Mouse (Mus musculus): ENCODE data around the gene Selenbp2. TPM values are rescaled to one million over a fixed set of nuclear protein-coding genes. Genes with fewer than 3 reads are reported as not detected.
"Not testable (repeated sequence)": the region's sequence is repeated elsewhere in the genome, so short reads cannot be mapped to it uniquely, and the experiment has no call there.

The Selenbp2 gene
- polyA plus RNA-seq, 1 experiment from 2014 or later: 0.41 TPM

- ATAC-seq (ENCODE audit: low FRiP score, low TSS enrichment): not testable (repeated sequence)
Observed at GRCm38 (mm10) chr3:94703364-94703763, 10.0 kb downstream of the Selenbp2 start.

GRCm38 (mm10) chr3:94710591-94710990 lies 17.2 kb downstream of the Selenbp2 start:
- H3K4me2 ChIP-seq (replicated peaks; ENCODE audit: low read depth, low read length); ATAC-seq (ENCODE audit: low FRiP score, low TSS enrichment); H3K27me3 ChIP-seq (ENCODE audit: control insufficient read depth, insufficient read depth, low read length); H3K9me3 ChIP-seq (ENCODE audit: control insufficient read depth, low read length); H3K9ac ChIP-seq (ENCODE audit: low read depth, low read length); H3K36me3 ChIP-seq (ENCODE audit: control insufficient read depth, insufficient read depth, low read length); H3K4me3 ChIP-seq (ENCODE audit: low read length); H3K27ac ChIP-seq (ENCODE audit: low read depth, low read length); H3K4me1 ChIP-seq (ENCODE audit: control insufficient read depth, insufficient read depth, low read length): not testable (repeated sequence)

More at GRCm38 (mm10) chr3:94703364-94703763, 10.0 kb downstream of the Selenbp2 start:
- H3K27ac ChIP-seq (ENCODE audit: low read depth, low read length); H3K4me1 ChIP-seq (ENCODE audit: control insufficient read depth, insufficient read depth, low read length); H3K9ac ChIP-seq (ENCODE audit: low read depth, low read length); H3K4me3 ChIP-seq (ENCODE audit: low read length); H3K4me2 ChIP-seq (replicated peaks; ENCODE audit: low read depth, low read length); H3K9me3 ChIP-seq (ENCODE audit: control insufficient read depth, low read length); H3K27me3 ChIP-seq (ENCODE audit: control insufficient read depth, insufficient read depth, low read length); H3K36me3 ChIP-seq (ENCODE audit: control insufficient read depth, insufficient read depth, low read length): not testable (repeated sequence)
- WGBS: 49% methylated on average over 2 of the region's 3 CpGs

DNA sequence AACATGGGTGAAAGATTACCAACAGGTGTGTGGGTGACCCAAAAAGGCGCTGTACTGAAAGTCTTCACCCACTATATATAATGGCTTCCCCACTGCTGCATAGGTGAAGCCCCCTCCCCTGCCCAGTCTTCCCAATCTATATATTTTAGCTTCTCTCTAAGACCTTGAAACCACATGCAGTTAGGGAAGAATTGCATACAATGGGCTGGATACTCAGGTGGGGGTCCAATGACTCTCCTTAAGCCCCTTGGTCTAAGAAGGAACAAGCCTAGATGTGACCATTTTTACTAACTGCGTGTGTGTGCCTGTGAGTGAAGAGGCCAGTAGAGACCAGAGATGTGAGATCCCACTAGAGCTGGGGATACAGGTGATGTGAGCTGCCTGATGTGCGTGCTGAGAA lies 20.1 kb downstream of the Selenbp2 start:
- H3K36me3 ChIP-seq (ENCODE audit: control insufficient read depth, insufficient read depth, low read length); H3K4me1 ChIP-seq (ENCODE audit: control insufficient read depth, insufficient read depth, low read length); H3K9me3 ChIP-seq (ENCODE audit: control insufficient read depth, low read length); H3K27ac ChIP-seq (ENCODE audit: low read depth, low read length); H3K4me3 ChIP-seq (ENCODE audit: low read length); ATAC-seq (ENCODE audit: low FRiP score, low TSS enrichment); H3K4me2 ChIP-seq (replicated peaks; ENCODE audit: low read depth, low read length); H3K27me3 ChIP-seq (ENCODE audit: control insufficient read depth, insufficient read depth, low read length); H3K9ac ChIP-seq (ENCODE audit: low read depth, low read length): not testable (repeated sequence)
- WGBS: 80% methylated on average over 3 of the region's 3 CpGs

GRCm38 (mm10) chr3:94718253-94718652 lies 24.9 kb downstream of the Selenbp2 start:
- not testable (repeated sequence) for H3K4me3 ChIP-seq (ENCODE audit: low read length); H3K4me1 ChIP-seq (ENCODE audit: control insufficient read depth, insufficient read depth, low read length); ATAC-seq (ENCODE audit: low FRiP score, low TSS enrichment); H3K27me3 ChIP-seq (ENCODE audit: control insufficient read depth, insufficient read depth, low read length); H3K9ac ChIP-seq (ENCODE audit: low read depth, low read length); H3K27ac ChIP-seq (ENCODE audit: low read depth, low read length); H3K36me3 ChIP-seq (ENCODE audit: control insufficient read depth, insufficient read depth, low read length); H3K9me3 ChIP-seq (ENCODE audit: control insufficient read depth, low read length); H3K4me2 ChIP-seq (replicated peaks; ENCODE audit: low read depth, low read length)
- whole genome bisulfite sequencing: 63% methylated on average over 1 of the region's 1 CpGs

GRCm38 (mm10) chr3:94723637-94724036 lies 30.3 kb downstream of the Selenbp2 start:
- 30% methylated on average over 2 of the region's 2 CpGs for WGBS
- ATAC-seq (ENCODE audit: low FRiP score, low TSS enrichment); H3K36me3 ChIP-seq (ENCODE audit: control insufficient read depth, insufficient read depth, low read length); H3K4me1 ChIP-seq (ENCODE audit: control insufficient read depth, insufficient read depth, low read length); H3K27me3 ChIP-seq (ENCODE audit: control insufficient read depth, insufficient read depth, low read length); H3K27ac ChIP-seq (ENCODE audit: low read depth, low read length); H3K4me3 ChIP-seq (ENCODE audit: low read length); H3K4me2 ChIP-seq (replicated peaks; ENCODE audit: low read depth, low read length); H3K9ac ChIP-seq (ENCODE audit: low read depth, low read length); H3K9me3 ChIP-seq (ENCODE audit: control insufficient read depth, low read length): not testable (repeated sequence)

GRCm38 (mm10) chr3:94745691-94746090 lies 52.3 kb downstream of the Selenbp2 start:
- Histone ChIP-seq H3K9me3 (ENCODE audit: control insufficient read depth, low read length) (peaks cover 4% of the 10 kb centered on the region; the same call in 1 of the 2 replicates), H3K27me3 (ENCODE audit: control insufficient read depth, insufficient read depth, low read length) (no peaks in the 10 kb centered on the region), H3K36me3 (ENCODE audit: control insufficient read depth, insufficient read depth, low read length) (no peaks in the 10 kb centered on the region), H3K4me1 (ENCODE audit: control insufficient read depth, insufficient read depth, low read length) (no peaks in the 10 kb centered on the region), H3K27ac (ENCODE audit: low read depth, low read length) (no peak overlapping the region), H3K4me3 (ENCODE audit: low read length) (no peak overlapping the region), H3K4me2 (replicated peaks; ENCODE audit: low read depth, low read length) (no peak overlapping the region), H3K9ac (ENCODE audit: low read depth, low read length) (no peak overlapping the region)
- no peak for ATAC-seq (ENCODE audit: low FRiP score, low TSS enrichment)
- 95% methylated on average over 17 of the region's 17 CpGs for WGBS

Other genes starting within 250 kb of the Selenbp2 start
- gene Oaz3, start 249.6 kb upstream of the Selenbp2 start, polyA plus RNA-seq (2014; fragmentation: Nextera tagmentation; extraction: Ambion mirVana): 0.28 and 0.40 TPM in 2 replicates
- gene Celf3, start 215.3 kb upstream of the Selenbp2 start, polyA plus RNA-seq (2014; fragmentation: Nextera tagmentation; extraction: Ambion mirVana): 0.34 and 0.53 TPM in 2 replicates
- gene Riiad1, start 213.2 kb upstream of the Selenbp2 start, polyA plus RNA-seq (2014; fragmentation: Nextera tagmentation; extraction: Ambion mirVana): 0.91 and 1.7 TPM in 2 replicates
- gene Snx27, start 110.8 kb upstream of the Selenbp2 start, polyA plus RNA-seq (2014; fragmentation: Nextera tagmentation; extraction: Ambion mirVana): 31.8 and 38.7 TPM in 2 replicates
- gene Gm10972, start 50.4 kb upstream of the Selenbp2 start, polyA plus RNA-seq (2014; fragmentation: Nextera tagmentation; extraction: Ambion mirVana): not detected in 2 replicates
- gene Tuft1, start 34.7 kb upstream of the Selenbp2 start, polyA plus RNA-seq (2014; fragmentation: Nextera tagmentation; extraction: Ambion mirVana): 5.0 and 6.7 TPM in 2 replicates
- 7.4 and 14.2 TPM in 2 replicates for gene Cgn, start 92.9 kb downstream of the Selenbp2 start, polyA plus RNA-seq (2014; fragmentation: Nextera tagmentation; extraction: Ambion mirVana)
- gene Pogz, start 144.0 kb downstream of the Selenbp2 start, polyA plus RNA-seq (2014; fragmentation: Nextera tagmentation; extraction: Ambion mirVana): 19.7 and 24.4 TPM in 2 replicates
- 355 and 392 TPM in 2 replicates for gene Psmb4, start 193.4 kb downstream of the Selenbp2 start, polyA plus RNA-seq (2014; fragmentation: Nextera tagmentation; extraction: Ambion mirVana)
- gene Selenbp1, start 239.5 kb downstream of the Selenbp2 start, polyA plus RNA-seq (2014; fragmentation: Nextera tagmentation; extraction: Ambion mirVana): 35.6 and 40.0 TPM in 2 replicates